8 mouse cellular contexts compared by ENCODE assay signal in the genomic region with DNA sequence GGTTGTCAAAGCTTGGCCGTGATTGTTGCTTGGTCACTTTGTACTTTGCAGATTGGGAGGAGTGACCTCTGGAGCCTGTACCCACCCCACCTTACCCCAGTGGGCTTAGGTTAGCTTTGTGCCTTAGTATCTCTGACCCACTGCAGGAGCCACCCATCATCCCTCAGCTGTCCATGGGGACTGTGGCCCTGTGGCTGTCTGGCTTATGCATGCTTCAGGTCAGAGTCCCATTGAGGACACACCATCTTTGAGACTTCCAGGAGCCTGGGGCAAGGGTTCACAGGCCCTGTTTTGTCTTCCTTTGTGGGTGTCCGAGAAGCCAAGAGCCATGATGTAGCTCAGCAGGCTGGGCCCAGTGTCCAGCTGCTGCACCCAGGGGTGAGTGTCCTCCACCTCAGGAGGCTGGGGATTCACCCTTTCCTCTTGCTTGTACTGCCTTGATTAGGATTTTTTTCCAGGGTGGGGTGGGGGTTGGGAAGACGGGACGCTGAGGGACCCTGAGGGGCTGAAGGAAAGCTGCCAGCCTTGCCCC. TPM values are rescaled to one million over a fixed set of nuclear protein-coding genes. Genes with fewer than 3 reads are reported as not detected.
DNase-seq lines count a peak whose midpoint lies in the region; ATAC-seq and TF ChIP-seq lines count a peak whose summit lies in the region.

No protein-coding gene starts in this region.

- no peak overlapping the region for H3K27ac ChIP-seq in forebrain, embryonic 12.5 days
- H3K27ac ChIP-seq in limb, embryonic 14.5 days (replicated peaks; ENCODE audit: low read depth, low read length), result no peak overlapping the region

- peaks cover 59% of the 10 kb centered on the region for H3K4me1 ChIP-seq in E14TG2a.4 (replicated peaks; ENCODE audit: low read depth, low read length)
- H3K4me1 ChIP-seq in forebrain, embryonic 12.5 days, result peaks cover 23% of the 10 kb centered on the region; the same call in 1 of the 2 replicates
- peaks cover 13% of the 10 kb centered on the region for H3K4me1 ChIP-seq in limb, embryonic 14.5 days (ENCODE audit: control insufficient read depth, insufficient read depth, low read length)

- H3K4me2 ChIP-seq in forebrain, embryonic 12.5 days, result peak overlapping the region; percentile 88
- H3K4me2 ChIP-seq in limb, embryonic 14.5 days (replicated peaks; ENCODE audit: low read depth, low read length, severe bottlenecking), result peak overlapping the region; percentile 96

- no peak for TF ChIP-seq POLR2A in limb, embryonic 14.5 days (IDR thresholded peaks at IDR 0.05; ENCODE audit: borderline replicate concordance, extremely low read depth, insufficient read depth, insufficient read length)

- peak; percentile 92 for DNase-seq in heart, adult 11 months
- no peak for DNase-seq in heart, postnatal 4 days
- no peak for DNase-seq in limb, embryonic 14.5 days (ENCODE audit: low spot score)
- no peak for DNase-seq in right cerebral cortex, postnatal 14 days
- DNase-seq in left cerebral cortex, adult 8-10 months (ENCODE audit: low spot score in 2 of 2), result no peak
- no peak for DNase-seq in layer of hippocampus, postnatal 25 days (ENCODE audit: extremely low spot score in 1 of 2, low spot score in 1 of 2)

- H3K4me3 ChIP-seq in E14TG2a.4 (replicated peaks; ENCODE audit: low read length), result peak overlapping the region; percentile 89
- H3K4me3 ChIP-seq in forebrain, embryonic 12.5 days (replicated peaks), result peak overlapping the region; percentile 79
- H3K4me3 ChIP-seq in limb, embryonic 14.5 days (replicated peaks; ENCODE audit: low read length), result peak overlapping the region; percentile 69

- H3K27me3 ChIP-seq in E14TG2a.4 (ENCODE audit: insufficient read depth, low read length), result no peaks in the 10 kb centered on the region
- H3K27me3 ChIP-seq in forebrain, embryonic 12.5 days, result peaks cover 50% of the 10 kb centered on the region
- peaks cover 4% of the 10 kb centered on the region; the same call in 1 of the 2 replicates for H3K27me3 ChIP-seq in limb, embryonic 14.5 days (ENCODE audit: control insufficient read depth, insufficient read depth, low read length)

- peak overlapping the region; percentile 71; the same call in 1 of the 2 replicates for H3K9ac ChIP-seq in forebrain, embryonic 12.5 days
- H3K9ac ChIP-seq in limb, embryonic 14.5 days (ENCODE audit: low read depth, low read length, severe bottlenecking), result peak overlapping the region; percentile 81

- peaks cover 4% of the 10 kb centered on the region; the same call in 1 of the 2 replicates for H3K9me3 ChIP-seq in E14TG2a.4 (ENCODE audit: low read length)
- 0 out of 2 replicates have a peak, but pooled peaks cover 3% of the 10 kb centered on the region for H3K9me3 ChIP-seq in forebrain, embryonic 12.5 days
- no peaks in the 10 kb centered on the region for H3K9me3 ChIP-seq in limb, embryonic 14.5 days (ENCODE audit: control insufficient read depth, low read length)

- no peak for ATAC-seq in forebrain, embryonic 12.5 days (ENCODE audit: low FRiP score)
- no peak for ATAC-seq in limb, embryonic 14.5 days (ENCODE audit: low FRiP score, low read depth)

- WGBS in forebrain, embryonic 12.5 days, result 85% methylated on average over 4 of the region's 4 CpGs
- 75% methylated on average over 4 of the region's 4 CpGs for WGBS in limb, embryonic 14.5 days

- H3K36me3 ChIP-seq in E14TG2a.4 (ENCODE audit: insufficient read depth, low read length), result peaks cover 30% of the 10 kb centered on the region
- no peaks in the 10 kb centered on the region for H3K36me3 ChIP-seq in forebrain, embryonic 12.5 days (replicated peaks)
- no peaks in the 10 kb centered on the region; the same call in 1 of the 2 replicates for H3K36me3 ChIP-seq in limb, embryonic 14.5 days (ENCODE audit: control insufficient read depth, insufficient read depth, low read length)

- TF ChIP-seq CTCF in E14TG2a.4 (conservative IDR thresholded peaks at IDR 0.05; ENCODE audit: low read length), result no peak

RNA-seq across cellular contexts. Expression of a gene that starts 1.5 kb away (rescaled TPM):
- 1 to 10 TPM; 3.5 to 4.7 TPM for total RNA-seq in heart, postnatal 4 days (2021)
- 2.4 and 5.9 TPM in 2 replicates for polyA plus RNA-seq in forebrain, embryonic 12.5 days (2016; fragmentation: Nextera tagmentation; extraction: Ambion mirVana)
- polyA plus RNA-seq in limb, embryonic 14.5 days (2012; rRNA removed), result 31.0 and 46.5 TPM in 2 replicates
- polyA plus RNA-seq in limb, embryonic 14.5 days (2014; fragmentation: Nextera tagmentation; extraction: Ambion mirVana), result 8.1 and 9.4 TPM in 2 replicates
- total RNA-seq in left cerebral cortex, adult 8-10 months (2022), result 10 to 100 TPM; 31.6 to 37.7 (median 34.7) TPM
- 10 to 100 TPM; 23.9 to 27.5 TPM for total RNA-seq in layer of hippocampus, postnatal 25 days (2021)

RNA-seq across cellular contexts. Expression of a gene that starts 9.0 kb away (rescaled TPM):
- total RNA-seq in heart, postnatal 4 days (2021), result 10 to 100 TPM; 60.3 to 64.9 TPM
- polyA plus RNA-seq in forebrain, embryonic 12.5 days (2016; fragmentation: Nextera tagmentation; extraction: Ambion mirVana), result 137 and 139 TPM in 2 replicates
- 105 and 115 TPM in 2 replicates for polyA plus RNA-seq in limb, embryonic 14.5 days (2012; rRNA removed)
- polyA plus RNA-seq in limb, embryonic 14.5 days (2014; fragmentation: Nextera tagmentation; extraction: Ambion mirVana), result 131 and 135 TPM in 2 replicates
- 100 to 1,000 TPM in 2 of 4 experiments, 10 to 100 TPM in 2; 91.0 to 111 (median 98.8) TPM for total RNA-seq in left cerebral cortex, adult 8-10 months (2022)
- total RNA-seq in layer of hippocampus, postnatal 25 days (2021), result 10 to 100 TPM; 78.8 to 84.0 TPM

RNA-seq across cellular contexts. Expression of a gene that starts 26.6 kb away (rescaled TPM):
- 10 to 100 TPM; 15.9 to 17.7 TPM for total RNA-seq in heart, postnatal 4 days (2021)
- 30.7 and 35.8 TPM in 2 replicates for polyA plus RNA-seq in forebrain, embryonic 12.5 days (2016; fragmentation: Nextera tagmentation; extraction: Ambion mirVana)
- polyA plus RNA-seq in limb, embryonic 14.5 days (2012; rRNA removed), result 77.4 and 97.5 TPM in 2 replicates
- polyA plus RNA-seq in limb, embryonic 14.5 days (2014; fragmentation: Nextera tagmentation; extraction: Ambion mirVana), result 29.5 and 32.1 TPM in 2 replicates
- 100 to 1,000 TPM; 108 to 124 (median 117) TPM for total RNA-seq in left cerebral cortex, adult 8-10 months (2022)
- 100 to 1,000 TPM in 1 of 2 experiments, 10 to 100 TPM in 1; 96.6 to 109 TPM for total RNA-seq in layer of hippocampus, postnatal 25 days (2021)

RNA-seq across cellular contexts. Expression of a gene that starts 39.0 kb away (rescaled TPM):
- total RNA-seq in heart, postnatal 4 days (2021), result under 1 TPM; 0.36 to 0.43 TPM
- polyA plus RNA-seq in forebrain, embryonic 12.5 days (2016; fragmentation: Nextera tagmentation; extraction: Ambion mirVana), result 2.5 and 3.2 TPM in 2 replicates
- polyA plus RNA-seq in limb, embryonic 14.5 days (2012; rRNA removed), result 3.7 and 4.0 TPM in 2 replicates
- polyA plus RNA-seq in limb, embryonic 14.5 days (2014; fragmentation: Nextera tagmentation; extraction: Ambion mirVana), result 0.88 and 1.1 TPM in 2 replicates
- total RNA-seq in left cerebral cortex, adult 8-10 months (2022), result 10 to 100 TPM; 43.9 to 53.3 (median 48.9) TPM
- total RNA-seq in layer of hippocampus, postnatal 25 days (2021), result 10 to 100 TPM; 38.0 to 39.7 TPM

RNA-seq across cellular contexts. Expression of a gene that starts 42.4 kb away (rescaled TPM):
- 10 to 100 TPM; 32.3 to 33.1 TPM for total RNA-seq in heart, postnatal 4 days (2021)
- polyA plus RNA-seq in forebrain, embryonic 12.5 days (2016; fragmentation: Nextera tagmentation; extraction: Ambion mirVana), result 2.2 and 2.4 TPM in 2 replicates
- polyA plus RNA-seq in limb, embryonic 14.5 days (2012; rRNA removed), result 34.7 and 42.7 TPM in 2 replicates
- 17.3 and 19.8 TPM in 2 replicates for polyA plus RNA-seq in limb, embryonic 14.5 days (2014; fragmentation: Nextera tagmentation; extraction: Ambion mirVana)
- 1 to 10 TPM in 3 of 4 experiments, under 1 TPM in 1; 0.99 to 2.8 (median 2.1) TPM for total RNA-seq in left cerebral cortex, adult 8-10 months (2022)
- total RNA-seq in layer of hippocampus, postnatal 25 days (2021), result 1 to 10 TPM; 2.7 to 3.0 TPM

Comparison
In these comparisons a context has a peak if more than half of its experiments do, and no peak if none do; other contexts are left out.
1. RNA of a gene that starts 1.5 kb away (total RNA-seq): 31.6 to 37.7 TPM in left cerebral cortex, adult 8-10 months and 23.9 to 27.5 TPM in layer of hippocampus, postnatal 25 days; 3.5 to 4.7 TPM in heart, postnatal 4 days; every median in the first group is over 4 times any median in the second.
2. RNA of a gene that starts 26.6 kb away (total RNA-seq): 108 to 124 TPM in left cerebral cortex, adult 8-10 months and 96.6 to 109 TPM in layer of hippocampus, postnatal 25 days; 15.9 to 17.7 TPM in heart, postnatal 4 days; every median in the first group is over 4 times any median in the second.
3. Peak in every context shown above with its lines, with median percentiles within 50 percentile points of each other: H3K4me3 ChIP-seq.